Mouse (Mus musculus): ENCODE measurements around the gene Pde4d. TPM values are rescaled to one million over a fixed set of nuclear protein-coding genes. Genes with fewer than 3 reads are reported as not detected.

Gene Pde4d
- polyA plus RNA-seq, 1 experiment from 2014 or later: 12.4 TPM

- Histone ChIP-seq H3K9ac (no peak overlapping the region), H3K9me3 (no peaks in the 10 kb centered on the region), H3K36me3 (no peaks in the 10 kb centered on the region), H3K4me2 (replicated peaks) (no peak overlapping the region), H3K27me3 (replicated peaks) (no peaks in the 10 kb centered on the region), H3K4me1 (no peaks in the 10 kb centered on the region), H3K4me3 (no peak overlapping the region), H3K27ac (no peak overlapping the region)
- ATAC-seq (ENCODE audit: low FRiP score, low read depth): no peak
- WGBS: 75% methylated on average over 4 of the region's 4 CpGs
Observed at GRCm38 (mm10) chr13:109677047-109677446, 1227.3 kb downstream of the Pde4d start.

GRCm38 (mm10) chr13:109677617-109678016, 1227.9 kb downstream of the Pde4d start:
- no peak for ATAC-seq (ENCODE audit: low FRiP score, low read depth)
- H3K9ac ChIP-seq: no peak overlapping the region
- 97% methylated on average over 3 of the region's 3 CpGs for WGBS
- H3K27me3 ChIP-seq (replicated peaks): no peaks in the 10 kb centered on the region
- H3K36me3 ChIP-seq: no peaks in the 10 kb centered on the region
- no peak overlapping the region for H3K4me2 ChIP-seq (replicated peaks)
- no peaks in the 10 kb centered on the region for H3K4me1 ChIP-seq
- H3K27ac ChIP-seq: no peak overlapping the region
- no peak overlapping the region for H3K4me3 ChIP-seq
- H3K9me3 ChIP-seq: no peaks in the 10 kb centered on the region

DNA sequence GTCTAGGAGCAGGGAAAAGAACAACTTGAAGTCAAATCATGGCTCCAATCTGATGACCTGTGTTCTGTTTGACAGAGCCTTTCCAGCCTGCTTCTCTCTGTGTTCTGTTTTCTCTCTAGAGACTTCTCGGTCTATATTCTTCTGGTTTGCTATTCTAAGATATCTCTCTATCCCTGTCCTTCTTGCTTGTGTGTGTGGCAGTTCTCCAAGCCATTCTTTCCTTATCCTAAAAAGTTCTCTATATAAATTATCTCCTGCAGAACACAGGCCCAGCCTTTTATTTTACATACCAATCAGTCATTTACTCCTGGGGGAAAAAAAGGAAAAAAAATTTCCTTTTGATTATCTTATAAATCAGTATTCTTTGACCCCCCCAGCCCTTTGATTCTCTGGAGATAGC, 1229.2 kb downstream of the Pde4d start:
- Histone ChIP-seq H3K4me2 (replicated peaks) (no peak overlapping the region), H3K27ac (no peak overlapping the region), H3K36me3 (no peaks in the 10 kb centered on the region), H3K9ac (no peak overlapping the region), H3K4me3 (no peak overlapping the region), H3K9me3 (no peaks in the 10 kb centered on the region), H3K4me1 (0 out of 2 replicates have a peak, but pooled peaks cover 2% of the 10 kb centered on the region), H3K27me3 (replicated peaks) (no peaks in the 10 kb centered on the region)
- ATAC-seq (ENCODE audit: low FRiP score, low read depth): no peak
- 84% methylated on average over 1 of the region's 1 CpGs for WGBS

DNA sequence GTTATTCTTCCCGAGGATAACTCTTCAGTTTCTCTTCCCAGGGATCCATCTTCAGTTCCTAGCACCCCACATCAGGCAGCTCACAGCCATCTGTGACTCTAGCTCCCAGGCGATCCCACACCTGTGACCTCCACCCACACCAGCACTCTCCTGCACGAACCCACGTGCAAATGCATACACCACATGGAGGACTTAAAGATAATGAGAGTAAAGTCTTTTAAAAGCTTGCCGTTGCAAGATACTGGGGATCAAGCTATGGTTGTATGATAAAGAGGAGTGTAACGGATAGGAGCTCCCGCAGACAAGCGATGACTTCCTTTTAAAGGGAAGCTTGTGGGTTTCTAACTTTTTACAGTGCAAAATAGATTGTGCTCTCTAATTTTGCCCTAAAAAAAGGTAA, 1230.5 kb downstream of the Pde4d start:
- no peak overlapping the region for H3K9ac ChIP-seq
- peaks cover 9% of the 10 kb centered on the region; the same call in 1 of the 2 replicates for H3K4me1 ChIP-seq
- no peak overlapping the region for H3K27ac ChIP-seq
- no peaks in the 10 kb centered on the region for H3K27me3 ChIP-seq (replicated peaks)
- no peaks in the 10 kb centered on the region for H3K9me3 ChIP-seq
- no peaks in the 10 kb centered on the region for H3K36me3 ChIP-seq
- WGBS: 90% methylated on average over 8 of the region's 8 CpGs
- no peak overlapping the region for H3K4me3 ChIP-seq
- ATAC-seq (ENCODE audit: low FRiP score, low read depth): no peak
- no peak overlapping the region for H3K4me2 ChIP-seq (replicated peaks)

DNA sequence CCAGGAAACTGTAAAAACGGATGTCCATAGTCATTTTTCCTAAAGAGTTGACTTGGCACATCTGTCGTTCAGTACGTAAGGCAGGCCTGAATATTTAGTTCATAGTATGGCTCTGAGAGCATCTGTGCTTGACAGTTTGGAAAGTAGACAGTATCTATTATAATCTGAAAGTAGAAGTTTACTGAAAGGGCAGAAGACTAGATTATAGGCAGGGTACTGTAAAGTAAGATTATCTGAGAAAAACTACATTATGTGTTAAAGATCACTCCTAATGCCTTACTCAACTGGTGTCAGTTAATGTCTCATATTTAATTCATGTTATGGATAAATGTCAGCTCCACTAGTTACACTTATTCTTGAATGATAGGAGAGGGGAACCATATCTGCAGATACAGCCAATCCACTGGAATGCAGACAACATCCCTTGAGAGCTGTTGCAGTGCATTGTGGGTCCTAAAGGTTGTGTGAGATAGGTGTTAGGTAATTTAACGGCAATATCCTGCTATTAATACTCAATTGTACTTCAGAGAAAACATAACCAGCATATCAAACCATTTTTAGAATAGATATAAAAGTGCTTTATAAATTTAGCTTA, 1232.0 kb downstream of the Pde4d start:
- H3K4me1 ChIP-seq: peaks cover 16% of the 10 kb centered on the region; the same call in 1 of the 2 replicates
- H3K4me3 ChIP-seq: no peak overlapping the region
- H3K4me2 ChIP-seq (replicated peaks): no peak overlapping the region
- no peaks in the 10 kb centered on the region for H3K27me3 ChIP-seq (replicated peaks)
- 87% methylated on average over 4 of the region's 4 CpGs for WGBS
- H3K9ac ChIP-seq: no peak overlapping the region
- H3K27ac ChIP-seq: no peak overlapping the region
- no peaks in the 10 kb centered on the region for H3K36me3 ChIP-seq
- ATAC-seq (ENCODE audit: low FRiP score, low read depth): no peak
- H3K9me3 ChIP-seq: no peaks in the 10 kb centered on the region

DNA sequence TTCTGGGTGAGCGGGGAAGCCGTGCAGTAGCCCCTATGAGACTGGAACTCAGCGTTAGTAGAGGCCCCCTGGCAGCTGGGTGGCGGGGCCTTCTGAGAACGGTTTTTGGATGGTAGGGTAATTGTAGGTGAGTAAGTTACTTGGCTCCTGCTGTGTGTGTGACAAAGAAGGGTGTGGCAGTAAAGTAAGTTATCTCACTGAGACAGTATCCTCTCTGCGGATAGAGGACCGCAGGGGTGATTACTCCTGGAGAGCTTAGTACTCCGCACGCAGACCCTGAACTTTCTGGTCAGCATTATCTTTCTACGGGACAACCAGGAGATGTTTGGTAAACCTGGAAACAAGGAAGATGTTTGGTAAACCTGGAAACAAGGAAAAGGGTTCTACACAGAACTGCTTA, 1233.3 kb downstream of the Pde4d start:
- no peaks in the 10 kb centered on the region for H3K27me3 ChIP-seq (replicated peaks)
- no peak overlapping the region for H3K9ac ChIP-seq
- H3K27ac ChIP-seq: no peak overlapping the region
- H3K4me3 ChIP-seq: no peak overlapping the region
- no peaks in the 10 kb centered on the region for H3K36me3 ChIP-seq
- peaks cover 16% of the 10 kb centered on the region; the same call in 1 of the 2 replicates for H3K4me1 ChIP-seq
- H3K4me2 ChIP-seq (replicated peaks): no peak overlapping the region
- WGBS: 62% methylated on average over 10 of the region's 10 CpGs
- no peak for ATAC-seq (ENCODE audit: low FRiP score, low read depth)
- no peaks in the 10 kb centered on the region for H3K9me3 ChIP-seq

- no peaks in the 10 kb centered on the region for H3K36me3 ChIP-seq
- H3K4me3 ChIP-seq: 0 out of 2 replicates have a peak overlapping the region, but pooled peaks have one; percentile 43
- peak overlapping the region; percentile 84 for H3K4me2 ChIP-seq (replicated peaks)
- peaks cover 16% of the 10 kb centered on the region; the same call in 1 of the 2 replicates for H3K4me1 ChIP-seq
- no peak overlapping the region for H3K27ac ChIP-seq
- 6% methylated on average over 3 of the region's 3 CpGs for WGBS
- H3K27me3 ChIP-seq (replicated peaks): no peaks in the 10 kb centered on the region
- no peaks in the 10 kb centered on the region for H3K9me3 ChIP-seq
- ATAC-seq (ENCODE audit: low FRiP score, low read depth): no peak
- H3K9ac ChIP-seq: no peak overlapping the region
Observed at GRCm38 (mm10) chr13:109684985-109685295, 1235.2 kb downstream of the Pde4d start.

GRCm38 (mm10) chr13:109685296-109686115, 1235.8 kb downstream of the Pde4d start:
- Histone ChIP-seq H3K27me3 (replicated peaks) (no peaks in the 10 kb centered on the region), H3K9ac (peak overlapping the region; percentile 54)

GRCm38 (mm10) chr13:109686116-109686876, 1236.5 kb downstream of the Pde4d start:
- ATAC-seq (ENCODE audit: low FRiP score, low read depth): no peak
- no peaks in the 10 kb centered on the region for H3K27me3 ChIP-seq (replicated peaks)
- no peaks in the 10 kb centered on the region for H3K9me3 ChIP-seq
- peaks cover 16% of the 10 kb centered on the region; the same call in 1 of the 2 replicates for H3K4me1 ChIP-seq
- peak overlapping the region; percentile 84 for H3K4me2 ChIP-seq (replicated peaks)
- H3K4me3 ChIP-seq: peak overlapping the region; percentile 43; the same call in 1 of the 2 replicates
- no peak overlapping the region for H3K27ac ChIP-seq
- no peak overlapping the region for H3K9ac ChIP-seq
- WGBS: 22% methylated on average over 4 of the region's 4 CpGs
- no peaks in the 10 kb centered on the region for H3K36me3 ChIP-seq

More at GRCm38 (mm10) chr13:109685296-109686115, 1235.8 kb downstream of the Pde4d start:
- Histone ChIP-seq H3K4me1 (peaks cover 16% of the 10 kb centered on the region; the same call in 1 of the 2 replicates), H3K4me2 (replicated peaks) (peak overlapping the region; percentile 84), H3K27ac (no peak overlapping the region), H3K4me3 (peak overlapping the region; percentile 43), H3K9me3 (no peaks in the 10 kb centered on the region), H3K36me3 (no peaks in the 10 kb centered on the region)
- WGBS: under 1% methylated on average over 29 of the region's 29 CpGs
- ATAC-seq (ENCODE audit: low FRiP score, low read depth): peak; percentile 70

DNA sequence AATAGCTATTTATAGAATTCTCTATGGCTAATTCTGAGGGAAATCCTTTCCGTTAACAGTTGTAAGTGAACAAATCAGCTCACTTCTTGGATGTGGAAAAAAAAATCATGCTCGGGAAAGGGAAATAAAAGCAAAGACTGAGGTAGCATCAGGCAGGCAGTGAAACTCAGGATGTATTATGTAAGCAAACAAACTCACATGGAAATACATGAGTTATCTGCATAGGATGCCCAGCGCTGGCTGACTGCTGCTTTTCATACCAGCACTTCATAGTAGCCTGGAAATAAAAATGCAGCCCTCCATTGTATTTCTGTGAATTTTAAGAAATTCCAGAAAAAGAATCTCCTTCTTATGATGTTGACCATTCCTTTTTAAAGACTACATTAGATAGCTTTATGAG, 1237.2 kb downstream of the Pde4d start:
- no peak overlapping the region for H3K4me2 ChIP-seq (replicated peaks)
- peaks cover 16% of the 10 kb centered on the region; the same call in 1 of the 2 replicates for H3K4me1 ChIP-seq
- ATAC-seq (ENCODE audit: low FRiP score, low read depth): no peak
- WGBS: 62% methylated on average over 3 of the region's 3 CpGs
- no peaks in the 10 kb centered on the region for H3K27me3 ChIP-seq (replicated peaks)
- no peaks in the 10 kb centered on the region for H3K9me3 ChIP-seq
- no peak overlapping the region for H3K9ac ChIP-seq
- H3K4me3 ChIP-seq: no peak overlapping the region
- H3K36me3 ChIP-seq: no peaks in the 10 kb centered on the region
- no peak overlapping the region for H3K27ac ChIP-seq

- 84% methylated on average over 2 of the region's 2 CpGs for WGBS
- Histone ChIP-seq H3K27me3 (replicated peaks) (no peaks in the 10 kb centered on the region), H3K36me3 (no peaks in the 10 kb centered on the region), H3K4me3 (no peak overlapping the region), H3K4me1 (peaks cover 16% of the 10 kb centered on the region; the same call in 1 of the 2 replicates), H3K9ac (no peak overlapping the region), H3K9me3 (no peaks in the 10 kb centered on the region), H3K27ac (no peak overlapping the region), H3K4me2 (replicated peaks) (no peak overlapping the region)
- ATAC-seq (ENCODE audit: low FRiP score, low read depth): no peak
Observed at GRCm38 (mm10) chr13:109688195-109688594, 1238.4 kb downstream of the Pde4d start.

GRCm38 (mm10) chr13:109689176-109689575, 1239.4 kb downstream of the Pde4d start:
- H3K9me3 ChIP-seq: no peaks in the 10 kb centered on the region
- H3K27ac ChIP-seq: no peak overlapping the region
- no peaks in the 10 kb centered on the region for H3K27me3 ChIP-seq (replicated peaks)
- peaks cover 12% of the 10 kb centered on the region; the same call in 1 of the 2 replicates for H3K4me1 ChIP-seq
- H3K4me2 ChIP-seq (replicated peaks): no peak overlapping the region
- 87% methylated on average over 3 of the region's 3 CpGs for WGBS
- H3K4me3 ChIP-seq: no peak overlapping the region
- ATAC-seq (ENCODE audit: low FRiP score, low read depth): no peak
- H3K36me3 ChIP-seq: no peaks in the 10 kb centered on the region
- H3K9ac ChIP-seq: no peak overlapping the region
